23 mouse cellular contexts compared by ENCODE assay signal in the genomic region with DNA sequence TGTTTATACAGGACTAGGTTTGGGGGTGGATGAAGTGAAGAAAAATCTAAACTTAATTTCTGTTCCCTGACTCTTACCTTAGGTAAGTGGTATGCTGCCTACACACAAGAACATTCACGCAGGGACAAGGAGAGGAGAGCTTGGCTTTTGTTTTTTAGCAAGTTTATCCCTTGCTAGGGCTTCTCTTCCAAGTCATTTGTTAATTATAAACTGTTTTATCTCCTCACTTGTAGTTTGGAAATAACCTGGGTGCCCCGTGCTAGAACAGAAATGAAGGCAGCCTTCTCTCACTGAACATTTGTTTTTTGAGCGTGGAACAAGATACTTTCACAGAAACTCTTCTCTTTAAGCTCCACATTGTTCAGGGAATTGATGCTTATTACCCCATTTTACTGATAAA. TPM values are rescaled to one million over a fixed set of nuclear protein-coding genes. Genes with fewer than 3 reads are reported as not detected.
DNase-seq lines count a peak whose midpoint lies in the region; ATAC-seq lines count a peak whose summit lies in the region.
"Had no signal": no experiment of that assay in that cellular context is flagged by ENCODE, and none has a peak within 500 bp of the region (broad histone marks: within the 10 kb centered on the region; RNA-seq: fewer than 3 reads in every experiment).

No protein-coding gene starts in this region.

- 79% methylated on average over 3 of the region's 3 CpGs for WGBS in heart, embryonic 11.5 days (ENCODE audit: insufficient replicate concordance)
- 76% methylated on average over 3 of the region's 3 CpGs for WGBS in heart, embryonic 10.5 days
- WGBS in intestine, embryonic 14.5 days, result 61% methylated on average over 3 of the region's 3 CpGs
- WGBS in intestine, embryonic 16.5 days, result 61% methylated on average over 3 of the region's 3 CpGs
- 87% methylated on average over 3 of the region's 3 CpGs for WGBS in kidney, embryonic 15.5 days
- WGBS in stomach, embryonic 15.5 days, result 54% methylated on average over 3 of the region's 3 CpGs

- ATAC-seq in heart, embryonic 11.5 days (replicated peaks; ENCODE audit: insufficient number of reproducible peaks, low FRiP score, low TSS enrichment), result no peak
- ATAC-seq in intestine, embryonic 14.5 days (replicated peaks; ENCODE audit: low FRiP score, low TSS enrichment, low read depth), result no peak
- no peak; the same call in 1 of the 2 replicates for ATAC-seq in intestine, embryonic 16.5 days
- ATAC-seq in kidney, embryonic 15.5 days (replicated peaks; ENCODE audit: low FRiP score), result no peak
- no peak for ATAC-seq in stomach, embryonic 15.5 days (ENCODE audit: insufficient read depth, low FRiP score, low read depth)
- ATAC-seq: forebrain, embryonic 14.5 days; hindbrain, postnatal 0 days had no signal

- no peaks in the 10 kb centered on the region for H3K9me3 ChIP-seq in heart, embryonic 11.5 days (replicated peaks; ENCODE audit: control insufficient read depth, low read length)
- no peaks in the 10 kb centered on the region for H3K9me3 ChIP-seq in heart, embryonic 10.5 days
- no peaks in the 10 kb centered on the region for H3K9me3 ChIP-seq in intestine, embryonic 14.5 days (ENCODE audit: control insufficient read depth, low read length)
- H3K9me3 ChIP-seq in intestine, embryonic 16.5 days (ENCODE audit: control insufficient read depth, low read length), result no peaks in the 10 kb centered on the region
- no peaks in the 10 kb centered on the region for H3K9me3 ChIP-seq in kidney, embryonic 15.5 days (replicated peaks)
- H3K9me3 ChIP-seq in stomach, embryonic 15.5 days, result no peaks in the 10 kb centered on the region
- H3K9me3 ChIP-seq: embryonic facial prominence, embryonic 15.5 days; forebrain, embryonic 10.5 days; heart, embryonic 15.5 days; hindbrain, embryonic 12.5 days had no signal

- no peak overlapping the region for H3K4me3 ChIP-seq in heart, embryonic 11.5 days (ENCODE audit: low read depth, low read length)
- H3K4me3 ChIP-seq in heart, embryonic 10.5 days, result no peak overlapping the region
- H3K4me3 ChIP-seq in intestine, embryonic 14.5 days (ENCODE audit: low read depth, low read length), result no peak overlapping the region
- no peak overlapping the region for H3K4me3 ChIP-seq in intestine, embryonic 16.5 days (ENCODE audit: low read length)
- no peak overlapping the region for H3K4me3 ChIP-seq in kidney, embryonic 15.5 days (replicated peaks)
- no peak overlapping the region for H3K4me3 ChIP-seq in stomach, embryonic 15.5 days (replicated peaks)
- H3K4me3 ChIP-seq: embryonic facial prominence, embryonic 15.5 days; erythroblast, embryonic 14.5 days; forebrain, embryonic 10.5 days; heart, adult 2 months; heart, embryonic 15.5 days; hindbrain, embryonic 12.5 days had no signal

- peak overlapping the region; percentile 43; the same call in 1 of the 2 replicates for H3K27ac ChIP-seq in heart, embryonic 11.5 days (ENCODE audit: low read depth, low read length)
- no peak overlapping the region for H3K27ac ChIP-seq in heart, embryonic 10.5 days
- H3K27ac ChIP-seq in intestine, embryonic 14.5 days (ENCODE audit: low read depth), result peak overlapping the region; percentile 51
- H3K27ac ChIP-seq in intestine, embryonic 16.5 days (ENCODE audit: low read length), result no peak overlapping the region
- no peak overlapping the region for H3K27ac ChIP-seq in kidney, embryonic 15.5 days
- 0 out of 2 replicates have a peak overlapping the region, but pooled peaks have one; percentile 44 for H3K27ac ChIP-seq in stomach, embryonic 15.5 days
- H3K27ac ChIP-seq: embryonic facial prominence, embryonic 15.5 days; forebrain, embryonic 10.5 days; heart, adult 2 months; hindbrain, embryonic 12.5 days; hindbrain, postnatal 0 days had no signal

- H3K36me3 ChIP-seq in heart, embryonic 11.5 days (ENCODE audit: control insufficient read depth, insufficient read depth, low read length), result no peaks in the 10 kb centered on the region
- H3K36me3 ChIP-seq in heart, embryonic 10.5 days, result no peaks in the 10 kb centered on the region
- no peaks in the 10 kb centered on the region for H3K36me3 ChIP-seq in intestine, embryonic 14.5 days (ENCODE audit: control insufficient read depth, insufficient read depth, low read length)
- H3K36me3 ChIP-seq in intestine, embryonic 16.5 days (ENCODE audit: control insufficient read depth, insufficient read depth, low read length), result no peaks in the 10 kb centered on the region
- H3K36me3 ChIP-seq in kidney, embryonic 15.5 days, result no peaks in the 10 kb centered on the region
- H3K36me3 ChIP-seq in stomach, embryonic 15.5 days, result no peaks in the 10 kb centered on the region
- H3K36me3 ChIP-seq: embryonic facial prominence, embryonic 15.5 days; forebrain, embryonic 10.5 days; heart, embryonic 15.5 days; hindbrain, embryonic 12.5 days had no signal

- H3K4me1 ChIP-seq in heart, embryonic 11.5 days (ENCODE audit: control insufficient read depth, insufficient read depth, low read length), result no peaks in the 10 kb centered on the region
- H3K4me1 ChIP-seq in heart, embryonic 10.5 days, result no peaks in the 10 kb centered on the region
- no peaks in the 10 kb centered on the region for H3K4me1 ChIP-seq in intestine, embryonic 14.5 days (replicated peaks; ENCODE audit: control insufficient read depth, insufficient read depth, low read length)
- H3K4me1 ChIP-seq in intestine, embryonic 16.5 days (ENCODE audit: control insufficient read depth, insufficient read depth, low read length), result no peaks in the 10 kb centered on the region
- H3K4me1 ChIP-seq in kidney, embryonic 15.5 days, result no peaks in the 10 kb centered on the region
- H3K4me1 ChIP-seq in stomach, embryonic 15.5 days, result no peaks in the 10 kb centered on the region
- H3K4me1 ChIP-seq: embryonic facial prominence, embryonic 15.5 days; forebrain, embryonic 10.5 days; heart, embryonic 15.5 days; hindbrain, embryonic 12.5 days had no signal

- DNase-seq in heart, embryonic 10.5 days (ENCODE audit: low spot score), result no peak
- no peak for DNase-seq in intestine, embryonic 14.5 days (ENCODE audit: low spot score)
- DNase-seq in kidney, adult 9 months, result peak; percentile 57
- DNase-seq: adrenal gland, postnatal 10 days; cerebellum, adult 11 months; cerebellum, adult 8-10 months; cerebellum, postnatal 14 days; embryo, embryonic 11 days; gastrocnemius, postnatal 14 days; heart, adult 2 months had no signal

- H3K27me3 ChIP-seq in heart, embryonic 11.5 days (ENCODE audit: control insufficient read depth, insufficient read depth, low read length), result no peaks in the 10 kb centered on the region
- H3K27me3 ChIP-seq in heart, embryonic 10.5 days (ENCODE audit: insufficient read depth, poor library complexity, severe bottlenecking), result no peaks in the 10 kb centered on the region
- H3K27me3 ChIP-seq in intestine, embryonic 14.5 days (replicated peaks; ENCODE audit: control insufficient read depth, insufficient read depth, low read length), result no peaks in the 10 kb centered on the region
- no peaks in the 10 kb centered on the region for H3K27me3 ChIP-seq in intestine, embryonic 16.5 days (replicated peaks; ENCODE audit: control insufficient read depth, insufficient read depth, low read length)
- no peaks in the 10 kb centered on the region for H3K27me3 ChIP-seq in kidney, embryonic 15.5 days
- H3K27me3 ChIP-seq in stomach, embryonic 15.5 days (replicated peaks), result no peaks in the 10 kb centered on the region
- H3K27me3 ChIP-seq: embryonic facial prominence, embryonic 15.5 days; heart, embryonic 15.5 days; hindbrain, embryonic 12.5 days had no signal

- H3K4me2 ChIP-seq in heart, embryonic 11.5 days, result no peak overlapping the region
- no peak overlapping the region for H3K4me2 ChIP-seq in intestine, embryonic 14.5 days (ENCODE audit: low read length)
- H3K4me2 ChIP-seq in intestine, embryonic 16.5 days (ENCODE audit: low read depth, low read length), result no peak overlapping the region
- no peak overlapping the region for H3K4me2 ChIP-seq in kidney, embryonic 15.5 days
- no peak overlapping the region for H3K4me2 ChIP-seq in stomach, embryonic 15.5 days
- H3K4me2 ChIP-seq: embryonic facial prominence, embryonic 15.5 days; heart, embryonic 15.5 days; hindbrain, embryonic 12.5 days had no signal

- H3K9ac ChIP-seq in heart, embryonic 11.5 days (ENCODE audit: low read depth, low read length), result no peak overlapping the region
- no peak overlapping the region for H3K9ac ChIP-seq in intestine, embryonic 14.5 days (ENCODE audit: low read length)
- H3K9ac ChIP-seq in intestine, embryonic 16.5 days (ENCODE audit: low read depth, low read length), result no peak overlapping the region
- no peak overlapping the region for H3K9ac ChIP-seq in kidney, embryonic 15.5 days
- no peak overlapping the region for H3K9ac ChIP-seq in stomach, embryonic 15.5 days
- H3K9ac ChIP-seq: embryonic facial prominence, embryonic 15.5 days; heart, embryonic 15.5 days; hindbrain, embryonic 12.5 days had no signal

RNA-seq across cellular contexts. Expression of a gene that starts 48.1 kb away (rescaled TPM):
- 31.0 and 31.6 TPM in 2 replicates for polyA plus RNA-seq in heart, embryonic 11.5 days (2014; fragmentation: Nextera tagmentation; extraction: Ambion mirVana)
- polyA plus RNA-seq in heart, embryonic 10.5 days (2016; fragmentation: Nextera tagmentation; extraction: Ambion mirVana), result 35.1 and 36.2 TPM in 2 replicates
- polyA plus RNA-seq in intestine, embryonic 14.5 days (2014; fragmentation: Nextera tagmentation; extraction: Ambion mirVana), result 32.2 and 39.6 TPM in 2 replicates
- polyA plus RNA-seq in intestine, embryonic 16.5 days (2015; fragmentation: Nextera tagmentation; extraction: Ambion mirVana), result 23.6 and 26.0 TPM in 2 replicates
- 44.4 and 46.9 TPM in 2 replicates for polyA plus RNA-seq in kidney, embryonic 15.5 days (2015; fragmentation: Nextera tagmentation; extraction: Ambion mirVana)
- polyA plus RNA-seq in stomach, embryonic 15.5 days (2015; fragmentation: Nextera tagmentation; extraction: Ambion mirVana), result 36.7 and 44.9 TPM in 2 replicates

RNA-seq across cellular contexts. Expression of a gene that starts 53.8 kb away (rescaled TPM):
- polyA plus RNA-seq in heart, embryonic 11.5 days (2014; fragmentation: Nextera tagmentation; extraction: Ambion mirVana), result 0.44 and 0.45 TPM in 2 replicates
- 0.09 and 0.28 TPM in 2 replicates for polyA plus RNA-seq in heart, embryonic 10.5 days (2016; fragmentation: Nextera tagmentation; extraction: Ambion mirVana)
- polyA plus RNA-seq in intestine, embryonic 14.5 days (2014; fragmentation: Nextera tagmentation; extraction: Ambion mirVana), result 13.2 and 27.2 TPM in 2 replicates
- polyA plus RNA-seq in intestine, embryonic 16.5 days (2015; fragmentation: Nextera tagmentation; extraction: Ambion mirVana), result 45.8 and 46.4 TPM in 2 replicates
- polyA plus RNA-seq in kidney, embryonic 15.5 days (2015; fragmentation: Nextera tagmentation; extraction: Ambion mirVana), result 3.9 and 4.3 TPM in 2 replicates
- 82.0 and 114 TPM in 2 replicates for polyA plus RNA-seq in stomach, embryonic 15.5 days (2015; fragmentation: Nextera tagmentation; extraction: Ambion mirVana)
- polyA plus RNA-seq: C2C12; erythroblast, embryonic 14.5 days; gonadal fat pad, adult 2 months had no signal

Comparison
In these comparisons a context has a peak if more than half of its experiments do, and no peak if none do; other contexts are left out.
1. H3K27ac ChIP-seq: peak in heart, embryonic 11.5 days (single experiment), intestine, embryonic 14.5 days (single experiment) and stomach, embryonic 15.5 days (single experiment); none in heart, embryonic 10.5 days (single experiment), intestine, embryonic 16.5 days (single experiment) and kidney, embryonic 15.5 days (single experiment).